Mouse (Mus musculus): Measurements from ENCODE around the gene Hcrt.

DNA sequence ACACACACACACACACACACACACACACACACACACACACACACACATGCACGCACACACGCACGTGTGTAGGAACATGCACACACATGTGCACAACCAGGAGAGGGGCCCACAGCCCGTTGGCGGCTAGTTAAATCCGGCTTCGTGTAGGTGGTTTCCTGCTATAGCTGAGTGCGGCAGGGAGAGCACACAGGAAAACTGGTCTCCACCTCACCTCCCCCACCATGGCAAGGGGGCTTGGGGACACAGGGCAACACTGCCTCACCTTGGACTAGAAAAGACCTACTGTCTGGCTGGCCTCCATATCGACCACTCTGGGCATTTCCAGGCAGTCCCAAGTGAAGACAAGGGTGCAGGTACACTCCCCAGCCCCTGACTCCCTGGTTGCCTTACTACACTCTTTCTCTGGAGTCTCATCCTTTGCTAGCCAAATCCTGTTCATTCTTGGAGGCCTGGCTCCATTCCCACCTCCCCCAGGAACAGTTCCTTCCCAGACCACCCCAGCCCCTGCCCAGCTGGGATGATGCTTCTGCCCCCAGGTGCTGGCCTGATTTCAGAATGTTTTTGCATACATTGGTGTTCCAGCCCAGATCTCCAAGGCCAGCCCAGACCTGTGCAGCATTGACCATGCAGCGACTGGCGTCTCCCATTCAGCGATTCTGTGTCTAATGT, 8.6 kb downstream of the Hcrt start:
- TF ChIP-seq POLR2A (IDR thresholded peaks at IDR 0.05; ENCODE audit: control insufficient read depth, low read depth, low read length) (no peak), CTCF (IDR thresholded peaks at IDR 0.05; ENCODE audit: control insufficient read depth, insufficient read depth, insufficient replicate concordance, low read depth, low read length) (no peak)

Measured in testis, adult 2 months (tissue).